Mouse (Mus musculus): ENCODE measurements around the gene Tmem151b. TPM values are rescaled to one million over a fixed set of nuclear protein-coding genes. Genes with fewer than 3 reads are reported as not detected.
A peak's percentile ranks its signal among the peaks of the same experiment; 100 is the strongest.

Gene Tmem151b
- total RNA-seq, 2 experiments from 2014 or later: 0.15 to 0.29 TPM

DNA sequence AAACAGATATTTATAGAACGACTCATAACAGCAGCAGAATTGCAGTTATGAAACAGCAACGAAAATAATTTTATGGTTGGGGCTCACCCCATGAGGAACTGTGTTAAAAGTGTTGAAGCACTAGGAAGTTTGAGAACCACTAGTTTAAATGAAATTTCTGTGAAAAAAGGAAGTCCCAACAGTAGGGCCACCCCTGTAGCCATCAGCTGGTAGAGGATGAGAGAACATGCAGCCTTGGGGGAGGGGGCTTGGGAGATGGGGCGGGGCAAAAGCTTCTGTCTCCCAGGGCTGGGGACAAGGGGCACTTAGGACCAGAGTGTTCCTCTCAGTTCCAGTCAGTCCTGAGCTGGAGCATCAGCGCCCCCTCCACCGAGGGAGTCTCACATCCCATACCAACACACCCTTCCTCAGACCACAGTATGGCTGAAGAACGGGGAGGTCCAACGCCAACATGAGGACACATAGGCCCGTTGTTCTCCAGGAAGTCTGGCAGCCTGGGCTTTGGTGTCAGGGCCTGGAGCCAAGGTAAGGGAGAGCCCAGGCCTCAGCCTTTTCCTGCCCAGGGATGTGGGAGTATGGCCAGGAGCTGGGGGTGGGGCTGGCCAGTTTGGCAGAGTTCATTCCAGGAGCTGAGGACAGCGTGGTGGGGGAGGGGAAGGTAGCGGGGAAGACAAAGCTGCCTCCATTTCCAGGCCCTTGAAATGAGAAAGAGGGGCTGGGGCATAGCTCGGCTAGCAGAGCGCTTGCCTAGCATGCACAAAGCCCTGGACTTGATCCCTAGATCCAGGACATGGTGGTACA is 34.8 kb upstream of the Tmem151b start:
- peak; percentile 72 to 87 for DNase-seq (ENCODE audit: low spot score in 2 of 2)

- no peak for DNase-seq (ENCODE audit: low spot score in 2 of 2)
These were observed 33.4 kb upstream of the Tmem151b start for GRCm38 (mm10) chr17:45582715-45583355.

GRCm38 (mm10) chr17:45582188-45582587 is 32.7 kb upstream of the Tmem151b start:
- no peak for DNase-seq (ENCODE audit: low spot score in 2 of 2)

- peak; percentile 60 to 74 for DNase-seq (ENCODE audit: low spot score in 2 of 2)
These were observed 32.1 kb upstream of the Tmem151b start for GRCm38 (mm10) chr17:45581567-45581983.

- no peak for DNase-seq (ENCODE audit: low spot score in 2 of 2)
These were observed 31.5 kb upstream of the Tmem151b start for GRCm38 (mm10) chr17:45580958-45581477.

- no peak for DNase-seq (ENCODE audit: low spot score in 2 of 2)
These were observed 30.1 kb upstream of the Tmem151b start for GRCm38 (mm10) chr17:45579554-45579953.

DNA sequence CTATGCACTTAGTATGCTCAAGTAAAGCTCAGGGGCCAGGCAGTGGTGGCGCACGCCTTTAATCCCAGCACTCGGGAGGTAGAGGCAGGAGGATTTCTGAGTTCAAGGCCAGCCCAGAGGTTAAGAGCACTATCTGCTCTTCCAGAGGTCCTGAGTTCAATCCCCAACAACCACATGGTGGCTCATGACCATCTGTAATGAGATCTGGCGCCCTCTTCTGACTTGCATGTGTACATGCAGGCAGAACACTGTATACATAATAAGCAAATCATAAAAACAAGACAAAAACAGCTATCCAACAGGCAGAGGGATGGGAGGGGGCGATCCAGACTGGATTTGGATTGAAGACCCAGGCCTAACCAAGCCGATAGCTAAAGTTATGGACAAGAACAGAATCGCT is 29.4 kb upstream of the Tmem151b start:
- DNase-seq (ENCODE audit: low spot score in 2 of 2): no peak

DNA sequence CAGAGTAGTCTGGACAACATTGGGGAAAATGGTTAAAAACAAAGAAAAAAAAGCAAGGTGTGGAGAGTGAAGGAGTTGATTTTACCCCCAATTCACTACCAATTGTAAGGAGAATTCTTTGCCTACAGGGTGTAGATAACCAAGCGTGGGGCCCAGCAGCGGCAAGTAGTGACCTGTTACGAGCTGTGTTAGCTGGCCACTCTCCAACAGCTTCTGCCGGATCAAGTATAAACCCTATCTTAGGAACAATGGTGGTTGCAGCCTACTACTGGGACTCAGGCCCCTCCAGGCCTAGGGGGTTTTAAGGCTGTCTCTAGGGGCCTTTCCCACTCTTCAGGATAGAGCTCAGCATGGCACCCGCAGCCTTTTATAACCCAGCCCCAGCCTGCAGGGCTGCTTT is 28.8 kb upstream of the Tmem151b start:
- no peak for DNase-seq (ENCODE audit: low spot score in 2 of 2)

DNA sequence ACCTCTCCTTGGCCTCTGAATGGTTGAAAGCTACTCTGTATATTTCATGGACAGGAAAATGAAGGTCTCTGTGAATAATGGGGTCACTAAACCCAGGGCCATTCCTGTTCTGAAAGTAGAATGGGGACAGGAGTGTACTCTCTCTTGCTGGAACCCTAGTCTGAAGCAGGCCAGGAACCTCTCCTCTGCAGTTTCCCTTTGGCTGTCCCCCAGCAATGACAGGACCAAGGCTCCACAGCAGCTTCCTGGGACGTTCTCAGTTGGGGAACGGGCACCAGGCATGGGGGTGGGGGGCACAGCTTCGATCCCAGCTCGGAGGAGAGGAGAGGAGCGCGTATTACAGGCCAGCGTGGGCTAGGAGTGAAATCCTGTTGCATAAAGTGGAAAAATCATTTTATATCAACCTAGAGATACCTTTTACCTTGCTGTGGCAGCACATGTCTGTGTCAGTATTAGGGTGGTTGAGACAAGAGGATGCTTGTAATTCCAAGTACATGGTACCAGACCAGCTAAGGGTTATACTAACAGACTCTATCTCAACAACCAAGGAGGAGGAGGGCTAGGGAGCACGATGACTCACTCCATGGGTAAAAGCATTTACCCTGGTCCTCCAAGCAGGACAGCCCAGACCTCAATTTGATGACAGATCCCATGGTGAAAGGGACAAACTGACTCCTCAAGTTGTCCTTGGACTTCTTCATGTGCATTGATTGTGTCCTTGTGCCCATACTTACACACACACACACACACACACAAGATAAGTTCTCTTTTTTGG is 25.8 kb upstream of the Tmem151b start:
- no peak for DNase-seq (ENCODE audit: low spot score in 2 of 2)

DNA sequence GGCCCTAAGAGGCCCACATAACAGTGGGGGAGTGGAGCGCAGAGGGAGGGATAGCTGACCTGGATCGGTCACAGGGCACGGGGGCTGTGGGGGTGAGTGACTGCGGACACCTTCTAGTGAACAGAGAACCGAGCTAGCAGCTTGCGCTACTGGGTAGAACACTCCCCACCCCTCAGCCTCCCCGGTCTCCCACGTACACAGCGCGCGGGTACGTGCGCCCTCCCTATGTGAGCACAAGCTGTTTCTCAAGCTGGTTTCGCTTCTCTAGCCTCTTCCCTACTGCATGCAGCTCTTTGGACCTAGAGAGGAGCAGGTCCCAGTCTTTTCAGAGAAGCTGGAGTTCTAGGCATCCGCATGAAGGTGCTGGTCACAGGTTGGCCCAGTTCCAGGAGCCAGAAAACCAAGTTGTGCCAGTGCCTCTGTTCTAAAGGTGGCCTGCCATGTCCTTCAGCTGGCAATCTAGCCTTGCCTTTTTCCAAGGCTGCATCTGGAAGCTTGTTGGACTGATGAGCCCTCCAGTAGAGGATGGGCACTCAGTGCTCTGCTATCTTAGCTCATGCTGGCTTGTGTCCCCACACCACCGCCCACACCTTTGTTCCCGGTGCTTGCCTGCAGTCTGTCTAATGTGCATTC is 24.8 kb upstream of the Tmem151b start:
- peak in 1 of 2 experiments; percentile 63 for DNase-seq (ENCODE audit: low spot score in 2 of 2)

- peak; percentile 89 to 96 for DNase-seq (ENCODE audit: low spot score in 2 of 2)
These were observed 24.3 kb upstream of the Tmem151b start for GRCm38 (mm10) chr17:45573780-45574123.

- DNase-seq (ENCODE audit: low spot score in 2 of 2): peak; percentile 99
These were observed 23.8 kb upstream of the Tmem151b start, which contains the start of gene Hsp90ab1 for GRCm38 (mm10) chr17:45573087-45573779. Gene Hsp90ab1 (minus strand): TSS chr17:45573271.

DNA sequence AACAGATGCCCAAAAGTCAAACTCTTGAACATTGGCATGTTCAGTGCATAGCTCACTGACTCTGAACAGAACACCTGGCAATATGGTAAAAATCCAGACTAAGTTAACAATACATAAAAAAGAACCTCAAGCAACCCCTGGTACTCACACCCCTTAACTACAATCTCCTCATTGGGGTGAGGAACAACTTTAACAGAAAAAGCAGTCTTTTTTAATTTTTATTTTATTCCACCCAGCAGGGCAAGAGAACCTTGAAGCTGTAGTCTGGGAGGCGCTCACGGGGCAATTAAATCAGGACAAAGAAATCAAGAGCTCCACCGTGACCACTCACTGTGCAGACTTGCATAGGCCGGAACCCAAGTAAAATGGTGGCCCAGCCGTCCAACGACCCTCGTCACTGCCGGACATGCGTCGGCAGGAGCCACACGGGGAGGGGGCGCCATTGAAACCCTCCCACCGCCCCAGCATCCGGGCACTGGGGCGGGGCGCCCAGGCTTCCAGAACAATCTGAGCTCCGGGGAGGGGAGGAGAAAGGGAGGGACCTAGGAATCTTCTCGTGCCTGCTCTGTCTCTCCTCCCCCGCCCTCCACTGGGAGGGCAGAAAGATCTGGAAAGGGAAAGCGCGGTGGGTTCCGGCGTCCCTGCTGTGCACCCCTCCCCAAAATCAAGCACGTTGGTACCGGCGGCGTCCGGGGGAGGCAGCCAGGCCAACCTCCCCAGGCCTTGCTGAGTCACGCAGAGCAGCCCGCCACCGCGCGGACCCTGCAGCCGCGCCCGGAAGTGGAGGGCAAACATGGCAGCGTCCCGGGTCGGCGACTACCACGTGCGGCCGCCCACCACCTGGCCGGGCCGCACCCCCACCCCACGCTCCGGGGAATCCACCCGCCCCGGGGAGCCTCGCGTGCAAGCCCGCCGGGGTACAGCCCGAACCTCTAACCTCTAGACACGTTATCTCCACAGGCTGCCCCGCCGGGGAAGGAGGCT is 22.9 kb upstream of the Tmem151b start:
- peak; percentile 65 to 84 for DNase-seq (ENCODE audit: low spot score in 2 of 2)

DNA sequence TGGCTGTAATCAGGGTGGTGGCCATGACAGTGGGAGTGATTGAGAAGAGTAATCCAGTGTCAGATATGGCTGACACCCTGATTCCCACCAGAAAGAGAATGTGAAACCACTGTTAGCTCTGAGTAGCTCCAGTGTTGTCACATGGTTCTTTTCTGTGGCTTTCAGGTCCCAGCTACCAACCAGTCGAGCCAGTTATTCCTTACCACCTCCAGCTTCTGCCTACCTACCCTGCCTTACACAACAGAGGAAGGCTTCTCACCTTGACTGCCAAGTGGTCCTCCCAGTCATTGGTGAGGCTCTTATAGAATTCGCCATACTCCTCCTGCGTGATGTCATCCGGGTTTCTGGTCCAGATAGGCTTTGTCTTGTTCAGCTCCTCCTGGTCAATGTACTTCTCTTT is 20.5 kb upstream of the Tmem151b start:
- no peak for DNase-seq (ENCODE audit: low spot score in 2 of 2)

GRCm38 (mm10) chr17:45568990-45569389 is 19.5 kb upstream of the Tmem151b start:
- no peak for DNase-seq (ENCODE audit: low spot score in 2 of 2)

GRCm38 (mm10) chr17:45567162-45567601 is 17.7 kb upstream of the Tmem151b start:
- DNase-seq (ENCODE audit: low spot score in 2 of 2): no peak

DNA sequence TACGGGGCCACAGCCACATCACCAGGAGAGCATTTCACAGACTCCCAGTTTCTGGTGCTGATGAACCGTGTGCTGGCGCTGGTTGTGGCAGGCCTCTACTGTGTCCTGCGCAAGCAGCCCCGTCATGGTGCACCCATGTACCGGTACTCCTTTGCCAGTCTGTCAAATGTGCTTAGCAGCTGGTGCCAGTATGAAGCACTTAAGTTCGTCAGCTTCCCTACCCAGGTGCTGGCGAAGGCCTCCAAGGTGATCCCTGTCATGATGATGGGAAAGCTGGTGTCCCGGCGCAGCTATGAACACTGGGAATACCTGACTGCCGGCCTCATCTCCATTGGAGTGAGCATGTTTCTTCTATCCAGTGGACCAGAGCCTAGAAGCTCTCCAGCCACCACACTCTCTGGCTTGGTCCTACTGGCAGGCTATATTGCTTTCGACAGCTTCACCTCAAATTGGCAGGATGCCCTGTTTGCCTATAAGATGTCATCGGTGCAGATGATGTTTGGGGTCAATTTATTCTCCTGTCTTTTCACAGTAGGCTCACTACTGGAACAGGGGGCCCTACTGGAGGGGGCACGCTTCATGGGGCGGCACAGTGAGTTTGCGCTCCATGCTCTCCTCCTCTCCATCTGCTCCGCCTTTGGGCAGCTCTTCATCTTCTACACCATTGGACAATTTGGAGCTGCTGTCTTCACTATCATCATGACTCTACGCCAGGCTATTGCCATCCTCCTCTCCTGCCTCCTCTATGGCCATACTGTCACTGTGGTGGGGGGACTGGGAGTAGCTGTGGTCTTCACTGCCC is 17.1 kb upstream of the Tmem151b start:
- no peak for DNase-seq (ENCODE audit: low spot score in 2 of 2)

GRCm38 (mm10) chr17:45566031-45566359 is 16.5 kb upstream of the Tmem151b start:
- DNase-seq (ENCODE audit: low spot score in 2 of 2): no peak

DNA sequence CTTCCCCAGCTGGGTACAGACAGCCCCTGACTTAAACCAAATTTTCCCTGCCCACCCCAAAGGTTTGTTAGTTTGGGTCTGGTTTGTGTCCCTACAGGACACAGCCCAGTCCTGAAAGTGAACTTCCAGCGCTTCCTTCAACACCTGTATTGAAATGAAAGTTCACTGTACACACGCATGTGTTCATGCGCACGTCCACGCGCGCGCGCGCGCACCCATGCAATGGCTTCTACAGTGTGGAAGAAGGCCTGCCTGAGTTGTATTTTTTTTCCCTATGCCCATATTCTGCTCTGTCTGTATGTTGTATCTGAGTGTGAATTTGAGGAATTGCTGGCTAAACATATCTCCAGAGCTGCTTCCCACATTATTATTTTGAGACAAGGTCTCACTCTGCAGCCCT is 15.6 kb upstream of the Tmem151b start:
- DNase-seq (ENCODE audit: low spot score in 2 of 2): no peak
